Comparison of ENCODE assay signal across 37 mouse cellular contexts in the genomic region with DNA sequence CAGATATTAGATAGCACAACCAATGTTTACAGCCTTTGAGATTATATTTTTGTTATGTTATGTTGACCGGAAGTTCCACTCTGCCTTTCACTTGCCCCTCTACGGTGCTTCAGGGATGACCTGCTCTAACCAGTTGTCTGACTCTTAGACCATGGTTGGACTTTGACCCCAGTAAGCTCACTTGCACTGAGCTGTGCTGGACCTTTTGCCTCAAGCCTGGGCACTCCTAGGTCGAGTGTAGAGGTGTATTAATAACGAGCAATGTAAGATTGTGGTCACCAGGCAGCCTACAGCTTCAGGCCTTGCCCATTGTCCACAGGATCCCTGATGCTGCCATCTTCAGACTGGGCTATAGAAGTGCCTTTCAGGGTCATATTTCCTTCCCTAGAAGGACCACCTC. TPM values are rescaled to one million over a fixed set of nuclear protein-coding genes. Genes with fewer than 3 reads are reported as not detected.
"Had no signal": no experiment of that assay in that cellular context is flagged by ENCODE, and none has a peak within 500 bp of the region (broad histone marks: within the 10 kb centered on the region; RNA-seq: fewer than 3 reads in every experiment).

No protein-coding gene starts in this region.

- H3K4me3 ChIP-seq: heart, adult 2 months; heart, embryonic 13.5 days; heart, embryonic 15.5 days; hindbrain, embryonic 13.5 days; hindbrain, embryonic 15.5 days; layer of hippocampus, adult 2 months; left cerebral cortex, adult 2 months; limb, embryonic 10.5 days; limb, embryonic 12.5 days; liver, embryonic 13.5 days; liver, embryonic 15.5 days had no signal

- H3K27me3 ChIP-seq: heart, embryonic 13.5 days; heart, embryonic 15.5 days; hindbrain, embryonic 13.5 days; hindbrain, embryonic 15.5 days; limb, embryonic 12.5 days; liver, embryonic 13.5 days; liver, embryonic 15.5 days had no signal

- DNase-seq: gastrocnemius, postnatal 14 days; gastrocnemius, postnatal 36 days; heart, adult 11 months; heart, adult 2 months; heart, postnatal 14 days; heart, postnatal 36 days; kidney, adult 18-20 months; kidney, postnatal 10 days; kidney, postnatal 4 days; liver; liver, embryonic 13.5 days had no signal

- H3K27ac ChIP-seq: heart, adult 2 months; heart, embryonic 13.5 days; heart, embryonic 15.5 days; hindbrain, embryonic 13.5 days; hindbrain, embryonic 15.5 days; hindbrain, postnatal 0 days; layer of hippocampus, adult 2 months; left cerebral cortex, adult 2 months; limb, embryonic 10.5 days; limb, embryonic 12.5 days; liver, embryonic 13.5 days; liver, embryonic 15.5 days had no signal

- ATAC-seq: hindbrain, postnatal 0 days had no signal

- H3K4me1 ChIP-seq: heart, embryonic 13.5 days; heart, embryonic 15.5 days; hindbrain, embryonic 13.5 days; hindbrain, embryonic 15.5 days; limb, embryonic 10.5 days; limb, embryonic 12.5 days; liver, embryonic 13.5 days; liver, embryonic 15.5 days had no signal

- H3K4me2 ChIP-seq: heart, embryonic 11.5 days; heart, embryonic 13.5 days; heart, embryonic 15.5 days; hindbrain, embryonic 13.5 days; hindbrain, embryonic 15.5 days; limb, embryonic 12.5 days; liver, embryonic 11.5 days; liver, embryonic 13.5 days; liver, embryonic 15.5 days had no signal

- H3K9me3 ChIP-seq: heart, embryonic 13.5 days; heart, embryonic 15.5 days; hindbrain, embryonic 13.5 days; hindbrain, embryonic 15.5 days; limb, embryonic 10.5 days; limb, embryonic 12.5 days; liver, embryonic 13.5 days; liver, embryonic 15.5 days had no signal

- H3K36me3 ChIP-seq: heart, embryonic 13.5 days; heart, embryonic 15.5 days; limb, embryonic 10.5 days; limb, embryonic 12.5 days; liver, embryonic 13.5 days; liver, embryonic 15.5 days had no signal

- H3K9ac ChIP-seq: heart, embryonic 13.5 days; heart, embryonic 15.5 days; hindbrain, embryonic 13.5 days; hindbrain, embryonic 15.5 days; limb, embryonic 12.5 days; liver, embryonic 13.5 days; liver, embryonic 15.5 days had no signal

RNA-seq across cellular contexts. Expression of a gene that starts 8.1 kb away (rescaled TPM):
- total RNA-seq: gastrocnemius, adult 18-20 months; gastrocnemius, adult 8-10 months; gastrocnemius, postnatal 14 days; gastrocnemius, postnatal 36 days; heart, adult 2 months; heart, postnatal 14 days; heart, postnatal 36 days; hematopoietic stem cell, adult 5-6 weeks had no signal
- polyA plus RNA-seq: heart, postnatal 0 days had no signal

RNA-seq across cellular contexts. Expression of a gene that starts 49.5 kb away (rescaled TPM):
- total RNA-seq: gastrocnemius, adult 18-20 months; gastrocnemius, adult 8-10 months; gastrocnemius, postnatal 14 days; gastrocnemius, postnatal 36 days; heart, adult 2 months; heart, postnatal 14 days; heart, postnatal 36 days; hematopoietic stem cell, adult 5-6 weeks; hindbrain, postnatal 0 days; layer of hippocampus, adult 2 months; layer of hippocampus, postnatal 10 days; layer of hippocampus, postnatal 25 days; left cerebral cortex, adult 2 months; left cerebral cortex, postnatal 14 days; left cerebral cortex, postnatal 36 days had no signal
- polyA plus RNA-seq: gonadal fat pad, adult 2 months; heart, adult 2 months; heart, embryonic 11.5 days; heart, embryonic 13.5 days; heart, embryonic 15.5 days; heart, postnatal 0 days; hindbrain, embryonic 11.5 days; hindbrain, embryonic 13.5 days; hindbrain, embryonic 15.5 days; hindbrain, postnatal 0 days; intestine, embryonic 14.5 days; kidney, embryonic 14.5 days; kidney, embryonic 16.5 days; limb, embryonic 10.5 days; limb, embryonic 12.5 days; limb, embryonic 14.5 days; liver, embryonic 11.5 days; liver, embryonic 13.5 days; liver, embryonic 15.5 days had no signal
